Mouse (Mus musculus): ENCODE results near the gene Asxl2.

GRCm38 (mm10) chr12:3384860-3385259, 41.8 kb upstream of the Asxl2 start:
- TF ChIP-seq POLR2AphosphoS2 (IDR thresholded peaks at IDR 0.05; ENCODE audit: low read depth, low read length) (no peak), CHD2 (IDR thresholded peaks at IDR 0.05; ENCODE audit: low read length) (no peak), USF1 (IDR thresholded peaks at IDR 0.05; ENCODE audit: low read depth, low read length) (no peak), CHD1 (IDR thresholded peaks at IDR 0.05; ENCODE audit: low read depth, low read length) (no peak), MAZ (IDR thresholded peaks at IDR 0.05; ENCODE audit: low read depth, low read length) (no peak), CTCF (conservative IDR thresholded peaks at IDR 0.05 in 1 of 2, IDR thresholded peaks at IDR 0.05 in 1 of 2; ENCODE audit: low read depth in 2 of 2, low read length in 2 of 2) (no peak), POLR2A (IDR thresholded peaks at IDR 0.05; ENCODE audit: low read depth, low read length) (no peak), EP300 (IDR thresholded peaks at IDR 0.05; ENCODE audit: low read length) (no peak), ETS1 (conservative IDR thresholded peaks at IDR 0.05; ENCODE audit: low read depth, low read length) (no peak)
